Mouse (Mus musculus): Measurements from ENCODE around the gene Zfx.

The Zfx gene

GRCm38 (mm10) chrX:94123059-94123839, at the start of gene Zfx:
Gene Zfx, minus strand, starts transcription at chrX:94123702.
- in situ Hi-C loops (cut with MboI, MseI): no loop called here

GRCm38 (mm10) chrX:94169348-94169747, 45.8 kb upstream of the Zfx start:
- in situ Hi-C loops (cut with MboI, MseI): no loop called here

- in situ Hi-C loops (cut with MboI, MseI): no loop called here
Measured at GRCm38 (mm10) chrX:94152251-94152830, 28.8 kb upstream of the Zfx start.

GRCm38 (mm10) chrX:94150471-94150870, 27.0 kb upstream of the Zfx start:
- in situ Hi-C loops (cut with MboI, MseI): no loop called here

GRCm38 (mm10) chrX:94142004-94142771, 18.7 kb upstream of the Zfx start:
- in situ Hi-C loops (cut with MboI, MseI): no loop called here

- in situ Hi-C loops (cut with MboI, MseI): no loop called here
Measured at GRCm38 (mm10) chrX:94140080-94140479, 16.6 kb upstream of the Zfx start.

- in situ Hi-C loops (cut with MboI, MseI): loop anchor here (5.0 kb wide), 1 partner anchor 154 kb away; no protein-coding TSS in a partner anchor
Measured at GRCm38 (mm10) chrX:94138256-94138655, 14.8 kb upstream of the Zfx start.

GRCm38 (mm10) chrX:94135084-94135483, 11.6 kb upstream of the Zfx start:
- in situ Hi-C loops (cut with MboI, MseI): loop anchor here (5.0 kb wide), 1 partner anchor 157 kb away; no protein-coding TSS in a partner anchor

- in situ Hi-C loops (cut with MboI, MseI): no loop called here
Measured at GRCm38 (mm10) chrX:94133551-94133950, 10.0 kb upstream of the Zfx start.

- in situ Hi-C loops (cut with MboI, MseI): no loop called here
Measured at GRCm38 (mm10) chrX:94132239-94132638, 8.7 kb upstream of the Zfx start.

- in situ Hi-C loops (cut with MboI, MseI): no loop called here
Measured at GRCm38 (mm10) chrX:94129712-94130111, 6.2 kb upstream of the Zfx start.

- in situ Hi-C loops (cut with MboI, MseI): no loop called here
Measured at GRCm38 (mm10) chrX:94125950-94126349, 2.4 kb upstream of the Zfx start.

GRCm38 (mm10) chrX:94122709-94123058, 818 bp downstream of the Zfx start:
- in situ Hi-C loops (cut with MboI, MseI): no loop called here

GRCm38 (mm10) chrX:94121866-94122708, 1.4 kb downstream of the Zfx start:
- in situ Hi-C loops (cut with MboI, MseI): no loop called here

- in situ Hi-C loops (cut with MboI, MseI): no loop called here
Measured at GRCm38 (mm10) chrX:94121161-94121856, 2.2 kb downstream of the Zfx start.

- in situ Hi-C loops (cut with MboI, MseI): no loop called here
Measured at GRCm38 (mm10) chrX:94118350-94118749, 5.2 kb downstream of the Zfx start.

GRCm38 (mm10) chrX:94115882-94116281, 7.6 kb downstream of the Zfx start:
- in situ Hi-C loops (cut with MboI, MseI): no loop called here

GRCm38 (mm10) chrX:94105964-94106363, 17.5 kb downstream of the Zfx start:
- in situ Hi-C loops (cut with MboI, MseI): no loop called here

- in situ Hi-C loops (cut with MboI, MseI): no loop called here
Measured at GRCm38 (mm10) chrX:94102938-94103337, 20.6 kb downstream of the Zfx start.

GRCm38 (mm10) chrX:94100561-94100960, 22.9 kb downstream of the Zfx start:
- in situ Hi-C loops (cut with MboI, MseI): no loop called here

- in situ Hi-C loops (cut with MboI, MseI): loop anchor here (25.0 kb wide), 1 partner anchor 821 kb away; no protein-coding TSS in a partner anchor
Measured at GRCm38 (mm10) chrX:94091001-94091400, 32.5 kb downstream of the Zfx start.

All from regulatory T cell (primary cell).